Mouse (Mus musculus) gastrocnemius, postnatal 36 days (tissue): ENCODE measurements around the gene Ntm. TPM values are rescaled to one million over a fixed set of nuclear protein-coding genes. Genes with fewer than 3 reads are reported as not detected.

ENCODE experiments used
- DNase-seq, 2 experiments: peaks; one replicate each; pipeline ENCODE4 v3.0.0; 2022
- intact Hi-C: fragments of 180-260 bp; cut with DNase I; formaldehyde crosslinking; loops from one replicate; pipeline ENCODE4 v1.15.1; 2025
- total RNA-seq, 2 experiments: library from RNA; stranded (reverse); gene quantifications; 2 replicates each; pipeline ENCODE4 v1.2.3; 2021

The Ntm gene
- total RNA-seq, 2 experiments from 2014 or later = 0.64 to 1.5 TPM

DNA sequence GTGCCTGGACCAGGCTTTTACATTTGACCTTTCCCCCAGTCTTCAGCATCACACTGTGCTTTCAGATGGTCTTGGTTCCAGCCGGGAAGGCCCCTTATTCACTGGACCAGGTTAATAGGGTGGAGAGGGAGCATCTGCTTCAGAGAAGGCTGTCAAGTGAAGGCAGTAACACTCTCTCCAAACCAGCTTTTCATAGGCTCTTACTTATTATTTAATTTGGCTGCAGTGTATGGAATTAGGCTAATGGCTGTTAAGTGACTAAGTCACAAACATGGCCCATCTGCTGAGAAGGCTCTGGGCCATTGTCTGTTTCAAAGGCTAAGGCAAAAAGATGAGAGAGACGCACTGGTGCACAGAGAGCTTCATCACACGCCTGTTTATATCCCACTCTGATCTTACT lies 593.3 kb downstream of the Ntm start:
- no peak for DNase-seq
- intact Hi-C loops = no loop called here

DNA sequence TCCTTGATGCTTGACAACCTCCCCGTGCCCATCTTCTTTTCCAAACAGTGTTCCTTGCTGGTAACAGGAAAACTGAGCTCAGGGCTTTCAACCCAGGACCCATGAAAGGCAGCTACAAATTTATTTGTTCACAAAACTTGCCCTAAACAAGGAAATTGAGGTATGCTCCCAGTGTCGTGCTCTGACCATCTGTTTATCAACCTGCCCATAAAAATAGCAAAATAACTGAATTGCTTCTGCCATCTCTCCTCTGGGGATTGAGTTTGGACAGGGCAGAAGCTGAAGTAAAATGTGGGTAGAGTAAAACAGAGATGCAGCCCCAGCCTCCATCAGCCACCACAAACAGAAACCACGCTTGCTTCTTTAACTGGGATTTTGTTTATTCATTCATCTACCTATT lies 594.6 kb downstream of the Ntm start:
- no peak for DNase-seq
- intact Hi-C loops = no loop called here

DNA sequence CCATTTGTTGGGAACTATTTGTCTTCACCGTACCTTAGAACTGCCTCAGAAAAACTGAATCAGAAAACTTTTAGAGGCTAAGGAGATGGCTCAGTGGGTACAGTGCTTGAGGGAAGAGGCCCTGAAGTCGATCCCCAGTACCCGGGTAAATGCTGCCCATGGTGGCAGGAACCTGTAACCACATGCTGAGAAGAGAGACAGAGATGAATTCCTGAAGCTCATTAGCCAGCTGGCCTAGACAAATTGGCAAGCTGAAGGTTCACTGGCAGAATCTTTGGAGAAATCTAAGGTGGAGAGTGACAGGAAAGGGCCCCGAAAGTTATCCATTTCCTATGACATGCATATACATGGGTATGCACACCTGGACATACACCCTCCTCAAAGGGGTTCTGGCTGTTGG lies 605.1 kb downstream of the Ntm start:
- intact Hi-C loops = no loop called here
- DNase-seq = no peak

DNA sequence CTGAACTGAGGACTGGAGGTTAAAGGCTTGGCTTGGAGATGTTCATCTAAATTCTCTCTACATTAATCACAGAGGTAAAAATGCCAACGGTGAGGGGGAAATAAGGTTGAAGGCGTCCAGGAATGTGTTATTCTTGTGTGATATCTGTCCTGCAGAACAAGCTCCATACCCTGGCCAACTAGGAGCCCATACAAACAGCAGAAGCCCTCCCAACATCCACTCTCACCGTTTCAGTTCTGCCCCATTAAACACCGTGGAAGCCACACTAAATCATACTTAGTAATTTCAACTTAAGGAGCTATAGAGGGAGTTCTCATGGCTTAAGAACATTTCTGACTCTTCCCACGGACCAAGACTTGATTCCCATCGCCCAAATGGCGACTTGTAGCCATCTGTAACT lies 620.6 kb downstream of the Ntm start:
- DNase-seq = no peak
- intact Hi-C loops = no loop called here

DNA sequence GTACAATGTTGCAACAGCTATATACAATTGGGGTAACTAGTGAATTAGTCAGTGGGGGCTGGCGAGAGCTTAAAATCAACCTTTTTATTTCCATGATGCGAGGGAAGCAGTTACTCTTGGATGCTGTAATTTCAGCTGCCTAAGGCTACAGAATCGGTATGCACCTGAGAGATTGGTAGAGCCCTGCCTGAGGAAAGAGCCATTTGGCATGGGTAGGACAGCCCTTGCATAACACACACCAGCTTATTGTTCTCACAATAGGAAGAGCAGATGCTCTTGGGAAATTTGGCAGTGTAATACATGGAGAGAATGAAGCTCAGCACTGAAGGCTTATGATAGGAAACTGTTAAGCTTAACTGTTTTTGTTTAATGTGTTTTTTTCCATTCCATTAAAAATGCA lies 621.6 kb downstream of the Ntm start:
- intact Hi-C loops = no loop called here
- no peak for DNase-seq

DNA sequence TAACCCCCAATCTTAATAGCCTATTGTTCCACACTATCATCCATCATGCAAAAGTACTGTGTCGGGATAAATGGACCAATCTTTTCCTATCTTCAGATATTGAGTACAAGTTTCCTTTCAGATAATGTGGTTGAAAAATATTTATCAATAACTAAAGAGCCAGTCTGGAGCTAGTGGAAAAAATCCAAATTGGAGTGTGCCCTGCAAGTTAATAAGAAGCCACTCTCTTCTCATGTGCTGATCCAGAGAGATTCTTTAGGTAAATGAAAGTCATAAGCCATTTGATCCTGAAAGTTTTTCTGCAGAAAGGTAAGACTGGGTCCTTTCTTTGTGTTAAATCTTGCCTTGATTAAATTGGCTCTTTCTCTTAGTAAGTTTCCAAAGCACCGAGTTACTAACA lies 627.3 kb downstream of the Ntm start:
- intact Hi-C loops = no loop called here
- DNase-seq = no peak

DNA sequence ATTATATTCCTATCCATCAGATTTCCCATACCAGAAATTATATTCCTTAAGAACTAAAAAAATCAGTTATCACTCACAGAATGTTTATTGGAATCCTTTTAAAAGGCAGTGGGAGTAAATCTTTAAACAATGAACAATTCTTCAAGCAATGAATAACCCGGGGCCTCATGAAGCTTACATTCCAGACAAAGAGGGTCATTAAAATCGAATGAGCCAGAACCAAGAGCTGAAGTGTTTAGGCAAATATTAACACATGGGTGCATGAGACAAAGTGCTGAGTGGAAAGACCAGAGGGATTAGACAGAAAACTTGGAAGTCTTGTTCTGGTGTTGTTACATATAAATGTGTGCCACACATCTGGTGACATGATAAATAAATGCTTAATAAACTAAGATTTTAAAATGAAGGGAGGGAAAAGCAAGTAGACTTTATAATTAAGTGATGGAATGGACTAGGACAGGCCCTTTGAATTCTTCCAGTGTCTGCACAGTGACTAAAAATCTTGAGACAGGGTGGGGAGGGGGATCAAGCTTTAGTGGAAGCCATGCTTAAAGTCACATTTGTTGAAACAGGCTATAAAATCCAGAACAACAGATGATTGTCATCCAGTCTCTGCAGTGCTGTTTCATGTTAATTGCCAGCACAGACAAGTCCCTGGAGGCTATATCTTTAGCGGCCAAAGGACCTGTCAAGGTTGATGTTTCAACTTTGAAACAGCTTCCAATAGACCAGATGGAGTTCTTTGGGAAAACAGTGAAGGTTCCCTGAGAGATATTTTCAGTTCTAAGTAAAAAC lies 630.4 kb downstream of the Ntm start:
- intact Hi-C loops = no loop called here
- no peak for DNase-seq

DNA sequence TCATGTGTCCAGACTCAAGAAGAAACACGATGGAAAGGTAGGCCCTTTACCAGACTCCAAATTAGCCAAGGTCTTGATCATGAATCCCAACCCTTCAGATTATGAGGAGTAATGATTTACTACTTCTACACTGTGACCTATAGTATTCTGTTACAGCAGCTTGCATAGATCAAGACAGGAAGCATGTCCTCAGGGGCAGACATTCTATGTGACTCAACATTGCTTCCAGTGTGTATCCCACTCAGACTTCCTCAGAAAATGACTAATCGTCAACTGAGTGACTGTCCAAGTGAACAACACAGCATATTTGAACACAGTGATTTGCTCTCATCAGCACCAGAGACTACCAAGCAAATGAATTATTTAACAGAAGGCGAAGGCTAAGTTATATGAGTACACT lies 632.5 kb downstream of the Ntm start:
- intact Hi-C loops = no loop called here
- no peak for DNase-seq

DNA sequence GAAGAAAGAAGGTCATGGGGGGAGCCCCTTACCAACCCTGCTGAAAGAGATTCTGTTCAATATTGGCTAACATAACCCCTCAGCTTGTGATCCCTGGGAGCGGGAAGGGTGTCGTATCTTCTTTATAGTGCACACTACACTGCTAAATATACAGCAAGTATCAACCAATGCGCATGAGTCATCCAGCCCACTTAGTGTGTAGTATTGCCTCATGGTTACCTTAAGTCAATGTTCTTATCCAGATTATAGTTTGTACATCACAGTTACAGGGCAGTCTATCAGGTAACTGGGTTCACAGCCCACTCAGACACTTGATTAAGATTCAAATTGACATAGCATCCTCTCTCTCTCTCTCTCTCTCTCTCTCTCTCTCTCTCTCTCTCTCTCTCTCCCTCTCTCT lies 636.7 kb downstream of the Ntm start:
- intact Hi-C loops = no loop called here
- DNase-seq = no peak

DNA sequence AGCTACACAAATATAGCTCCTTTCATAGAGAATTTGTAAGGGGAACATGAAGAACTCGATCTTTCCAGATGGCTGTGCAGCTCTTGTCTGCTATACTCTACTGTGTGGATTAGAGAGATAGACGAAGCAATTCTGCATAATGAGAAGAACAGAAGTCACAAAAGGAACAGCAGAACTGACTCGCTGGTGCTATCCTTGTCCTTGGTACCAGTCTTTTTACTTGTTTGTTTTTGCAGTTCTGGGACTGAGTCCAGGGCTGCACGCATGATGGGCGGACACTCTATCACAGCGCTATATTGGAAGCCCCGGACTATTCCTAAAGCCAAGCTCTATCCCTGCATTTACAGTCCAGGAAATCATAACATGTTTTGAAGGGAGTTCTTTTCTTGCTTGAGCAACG lies 637.8 kb downstream of the Ntm start:
- intact Hi-C loops = no loop called here
- no peak for DNase-seq

DNA sequence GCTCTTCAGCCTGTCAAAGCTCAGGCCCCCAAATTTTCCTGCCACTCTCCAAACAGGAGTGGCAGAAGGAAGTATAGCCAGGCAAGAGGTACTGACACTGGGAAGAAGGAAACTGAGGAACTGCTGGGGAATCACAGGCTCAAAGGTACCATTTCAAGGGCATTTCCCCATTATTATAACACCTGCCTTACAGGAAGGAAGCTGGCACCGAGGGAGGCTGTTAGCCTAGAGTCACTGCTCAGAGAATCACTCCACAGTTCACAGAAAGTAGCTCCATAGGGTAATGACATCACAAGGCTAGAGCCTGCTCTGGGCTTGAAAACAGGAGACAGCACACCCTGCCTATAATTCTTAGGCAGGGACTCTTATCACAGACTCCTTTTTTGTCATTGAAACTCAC lies 643.7 kb downstream of the Ntm start:
- intact Hi-C loops = no loop called here

DNA sequence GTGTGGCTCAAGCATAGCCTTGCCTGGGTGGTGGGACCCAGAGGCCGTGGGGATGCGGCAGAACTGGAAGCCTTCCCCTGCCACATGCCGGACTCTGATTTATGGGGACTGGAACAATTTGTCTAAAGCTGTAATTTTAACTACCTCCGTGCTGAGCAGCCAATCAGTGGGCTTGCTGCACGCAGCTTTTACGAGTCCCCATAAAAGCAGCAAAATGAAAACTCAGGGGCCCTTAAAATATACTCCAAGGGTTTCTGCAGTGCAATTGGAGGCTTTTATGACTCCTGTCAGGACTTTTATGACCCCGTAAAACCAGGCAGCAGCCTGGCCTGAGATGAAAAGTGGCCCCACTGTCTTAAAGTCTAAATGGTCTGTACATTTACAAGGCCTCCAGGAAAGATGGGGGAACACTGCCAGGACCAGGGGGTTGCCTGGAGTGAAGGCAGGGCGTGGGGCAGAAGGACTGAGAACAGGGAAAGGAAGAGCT lies 644.2 kb downstream of the Ntm start:
- intact Hi-C loops = no loop called here
- DNase-seq = no peak

More for the DNA sequence above, 643.7 kb downstream of the Ntm start:
- DNase-seq = no peak

DNA sequence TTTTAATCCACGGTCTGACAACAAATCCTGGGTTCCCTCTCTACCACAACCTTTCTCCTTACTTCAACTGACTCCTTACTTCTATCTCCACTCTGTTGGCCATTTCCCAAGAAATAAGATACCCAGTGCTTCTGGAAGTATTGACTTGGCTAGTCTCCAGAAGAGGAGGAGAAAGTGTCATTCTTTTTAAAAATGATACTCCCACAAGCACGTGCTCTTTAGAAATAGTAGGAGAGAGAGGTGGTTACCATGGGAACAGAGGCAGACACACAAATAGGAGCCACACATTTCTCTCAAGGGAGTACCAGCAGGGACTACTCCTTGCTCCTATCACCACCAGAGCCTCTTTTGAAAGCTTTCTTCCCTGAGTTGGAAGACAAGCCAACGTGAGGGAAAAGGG lies 645.3 kb downstream of the Ntm start:
- intact Hi-C loops = no loop called here
- DNase-seq = no peak

DNA sequence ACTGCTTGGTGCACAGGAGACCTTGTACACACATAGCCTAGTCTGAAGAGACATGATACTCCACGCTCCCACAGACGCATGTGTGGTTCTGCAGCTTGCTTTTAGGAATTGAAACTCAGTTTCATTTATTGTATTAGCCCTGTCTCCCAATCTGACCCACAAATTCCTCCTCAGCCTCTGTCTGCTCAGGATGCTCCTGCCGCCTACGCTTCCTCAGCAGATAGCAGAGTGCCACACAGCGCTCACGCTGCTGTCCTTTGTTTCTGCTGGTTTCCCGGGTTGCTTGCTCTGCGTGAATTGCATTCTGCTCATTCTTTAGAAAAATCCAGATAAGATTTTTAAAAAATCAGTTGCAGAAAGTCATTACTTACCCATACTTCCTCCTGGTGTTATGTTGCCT lies 647.1 kb downstream of the Ntm start:
- intact Hi-C loops = no loop called here
- DNase-seq = no peak

DNA sequence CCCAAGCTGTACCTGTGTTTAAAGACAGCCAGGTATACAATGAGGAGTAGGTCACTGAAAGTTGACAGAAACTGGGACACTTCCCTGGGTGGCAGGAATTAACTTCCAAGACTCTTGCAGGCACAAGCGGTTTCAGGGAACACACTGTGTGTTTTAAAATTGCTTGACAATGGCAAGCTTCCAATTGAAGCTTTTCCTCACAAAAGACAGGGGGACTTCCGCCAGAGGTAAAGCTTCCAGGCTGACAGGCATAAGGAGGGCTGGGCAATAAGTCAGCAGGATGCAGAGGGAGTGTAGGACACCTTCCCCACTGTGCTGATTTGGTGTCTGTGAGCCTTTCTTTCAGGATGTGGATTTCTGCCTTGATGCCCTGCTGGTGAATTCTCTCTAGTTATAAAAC lies 656.0 kb downstream of the Ntm start:
- DNase-seq = no peak

DNA sequence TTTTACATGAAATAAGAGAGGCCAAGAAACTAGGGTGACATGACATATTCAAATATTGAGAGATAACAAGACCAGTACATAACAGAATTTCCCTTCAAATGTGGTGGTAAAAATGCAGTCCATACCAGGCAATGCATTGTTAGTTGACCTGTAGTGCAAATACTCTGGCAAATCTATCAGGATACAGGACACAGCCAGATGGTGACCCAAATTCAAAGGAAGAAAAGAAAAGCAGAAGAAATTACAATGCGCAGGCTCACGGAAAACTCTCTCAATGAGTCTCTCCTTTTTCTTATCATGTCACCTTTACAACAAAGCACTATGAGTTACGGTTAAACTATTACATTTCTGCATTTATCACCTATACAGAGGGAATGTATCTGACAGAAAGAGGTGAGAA lies 664.6 kb downstream of the Ntm start:
- intact Hi-C loops = no loop called here
- DNase-seq = no peak

More for the DNA sequence above, 656.0 kb downstream of the Ntm start:
- intact Hi-C loops = no loop called here

DNA sequence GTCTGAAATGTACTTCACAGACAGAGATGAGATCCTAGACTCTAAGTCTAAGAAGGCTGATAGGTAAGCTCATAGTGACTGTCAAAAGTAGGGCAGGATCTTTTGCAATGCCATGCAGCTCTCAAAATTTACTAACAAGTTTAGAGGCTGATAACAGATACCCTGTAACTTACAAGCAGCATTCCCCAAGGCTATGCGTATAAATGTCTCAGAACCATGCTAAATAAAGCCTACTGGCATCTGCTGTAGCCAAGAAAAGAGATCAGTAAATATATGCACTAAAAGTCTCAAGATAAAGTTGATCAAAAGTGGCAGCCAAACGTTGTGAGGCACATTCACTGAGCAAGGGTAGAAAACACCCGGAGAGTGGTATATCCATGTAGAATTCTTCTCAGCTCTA lies 666.2 kb downstream of the Ntm start:
- no peak for DNase-seq
- intact Hi-C loops = no loop called here

DNA sequence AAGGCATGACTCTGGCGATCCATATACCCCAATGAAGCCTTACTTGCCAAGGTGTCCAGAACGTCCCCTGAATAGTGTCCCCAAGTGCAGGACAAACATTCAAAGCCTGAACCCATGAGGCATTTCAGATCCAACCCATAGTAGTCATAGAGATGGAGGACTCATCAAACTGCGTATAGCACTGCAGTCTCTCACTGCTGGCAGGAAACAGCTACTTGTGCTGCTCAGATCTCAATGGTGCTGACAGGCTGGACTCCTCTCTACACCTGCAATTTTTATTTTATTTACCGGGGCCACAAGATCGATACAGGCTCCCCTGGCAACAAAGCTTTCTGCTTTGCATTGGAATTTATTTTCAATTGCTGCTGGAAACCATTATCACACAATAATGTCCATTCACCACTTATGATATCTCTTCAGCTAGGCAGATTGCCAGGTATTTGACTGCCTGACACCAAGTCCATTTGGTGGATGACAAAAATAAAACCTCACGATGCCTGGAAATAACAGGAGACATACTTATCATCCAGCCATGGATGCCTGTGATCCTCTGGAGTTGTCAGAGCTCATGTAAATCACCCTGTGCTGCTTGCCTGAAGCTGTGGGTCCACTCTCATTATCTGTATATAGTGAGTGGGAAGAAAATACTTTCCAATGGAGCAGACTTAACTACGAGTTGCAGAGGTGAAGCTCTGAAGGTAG lies 674.8 kb downstream of the Ntm start:
- intact Hi-C loops = no loop called here

DNA sequence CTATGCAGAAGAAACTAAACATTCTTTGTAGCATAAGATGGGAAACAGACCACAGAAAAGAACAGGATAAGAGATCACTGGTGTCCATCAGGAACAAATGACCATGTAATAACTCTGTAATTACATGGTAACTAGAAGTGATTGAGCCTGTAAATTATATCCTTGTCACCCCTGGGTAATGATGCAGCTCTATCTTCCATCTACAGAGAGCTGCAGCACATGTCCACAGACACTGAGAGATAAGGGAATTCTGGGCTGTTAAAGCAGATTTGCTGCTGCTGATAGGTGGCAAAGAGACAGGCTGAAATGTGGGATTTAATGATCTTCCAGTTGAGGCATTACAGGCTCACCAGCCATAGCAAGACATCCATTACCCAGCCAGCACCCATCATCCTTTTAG lies 677.8 kb downstream of the Ntm start:
- DNase-seq = no peak
- intact Hi-C loops = no loop called here

More for the DNA sequence above, 674.8 kb downstream of the Ntm start:
- no peak for DNase-seq

DNA sequence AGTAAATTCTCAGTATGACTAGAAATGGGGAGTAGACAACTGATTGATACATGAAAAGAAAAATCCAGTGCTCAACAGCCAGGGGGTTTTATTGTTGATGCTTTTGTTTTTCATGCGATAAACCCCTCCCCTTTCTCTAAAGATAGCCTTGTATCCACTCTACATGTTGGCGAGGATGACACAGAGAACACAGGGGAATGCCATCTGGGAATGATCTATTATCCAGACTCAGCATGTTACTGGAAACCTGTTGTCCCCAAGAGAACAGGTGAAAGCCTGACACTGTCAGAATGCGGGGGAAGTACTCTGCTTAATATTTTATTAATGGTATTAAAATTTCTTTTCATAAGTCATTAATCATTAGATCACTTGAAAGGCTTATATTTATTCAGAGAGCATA lies 690.1 kb downstream of the Ntm start:
- DNase-seq = no peak
- intact Hi-C loops = no loop called here

DNA sequence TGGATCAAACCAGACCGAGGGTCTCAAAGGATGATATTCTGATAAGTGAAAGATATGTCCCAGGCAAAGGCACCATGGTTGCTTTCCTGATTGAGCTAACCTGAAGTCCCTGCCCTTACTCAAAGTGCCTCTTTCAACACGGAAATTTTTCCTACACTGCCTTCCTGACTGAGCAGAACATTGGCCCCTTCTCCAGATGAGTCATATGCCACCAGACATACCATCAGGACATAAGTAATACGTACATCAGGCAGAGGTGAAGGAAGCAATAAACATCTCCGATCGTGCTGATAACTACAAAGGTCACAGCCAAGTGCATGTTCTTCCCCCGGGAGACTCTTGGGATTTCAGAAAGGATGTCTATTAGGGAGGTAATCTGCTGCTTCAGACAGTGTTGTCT lies 693.0 kb downstream of the Ntm start:
- DNase-seq = no peak
- intact Hi-C loops = no loop called here

DNA sequence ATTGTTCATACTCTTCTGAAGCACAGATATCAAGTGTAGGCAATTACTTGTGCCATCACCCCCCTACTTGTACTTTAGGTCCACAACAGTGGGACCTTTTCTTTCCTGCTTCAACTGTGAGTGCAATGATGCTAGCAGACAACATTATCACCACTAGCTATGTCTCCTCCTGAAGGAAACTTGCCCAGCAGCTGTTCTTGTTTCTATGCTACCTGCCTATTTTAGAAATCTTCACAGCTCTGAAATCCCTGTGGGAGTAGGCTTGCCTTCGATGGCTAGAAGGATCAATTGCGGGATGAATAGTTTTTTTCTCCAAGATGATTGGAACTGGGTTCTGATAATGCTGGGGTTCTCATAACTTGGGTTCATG lies 693.7 kb downstream of the Ntm start:
- no peak for DNase-seq
- intact Hi-C loops = no loop called here
